Mouse (Mus musculus) small intestine, adult 2 months (tissue): ENCODE results near the gene Kcnip1.

ENCODE experiments used
- CTCF ChIP-seq: fragments of 200-500 bp; IDR thresholded peaks from 2 replicates; pipeline ENCODE4 v1.5.1; 2012; ENCODE audit warnings: low read depth, mild to moderate bottlenecking, control low read depth, inconsistent platforms, low read length, moderate library complexity, mixed read lengths; ENCODE audit not compliant: insufficient replicate concordance, insufficient read length; ENCODE audit errors: extremely low read depth
- POLR2A ChIP-seq: fragments of 200-500 bp; IDR thresholded peaks from 2 replicates; pipeline ENCODE4 v1.6.1; 2012; ENCODE audit warnings: low read depth, mild to moderate bottlenecking, control low read depth, inconsistent platforms, low read length, moderate library complexity

GRCm38 (mm10) chr11:33870246-33870645, 122.7 kb downstream of the Kcnip1 start:
- TF ChIP-seq CTCF: no peak
- no peak for TF ChIP-seq POLR2A
